Mouse (Mus musculus) cortical plate, adult 2 months (tissue): Measurements from ENCODE around the gene Trmt11.

ENCODE experiments used
- CTCF ChIP-seq: fragments of 200-500 bp; IDR thresholded peaks from 2 replicates; pipeline ENCODE4 v1.5.1; 2011; ENCODE audit warnings: mild to moderate bottlenecking, control low read depth, low read length; ENCODE audit not compliant: insufficient read depth; ENCODE audit errors: extremely low read depth
- POLR2A ChIP-seq: fragments of 200-500 bp; IDR thresholded peaks from 2 replicates; pipeline ENCODE4 v1.6.1; 2011; ENCODE audit warnings: mild to moderate bottlenecking, low read length, control low read depth; ENCODE audit not compliant: insufficient read depth; ENCODE audit errors: extremely low read depth

- no peak for TF ChIP-seq POLR2A
- no peak for TF ChIP-seq CTCF
These were observed 50.6 kb downstream of the Trmt11 start for GRCm38 (mm10) chr10:30549974-30550373.
